Mouse (Mus musculus): Measurements from ENCODE around the gene Prl5a1. TPM values are rescaled to one million over a fixed set of nuclear protein-coding genes. Genes with fewer than 3 reads are reported as not detected.

Gene Prl5a1
- polyA plus RNA-seq (2017; shearing (Covaris generic)), result not detected

GRCm38 (mm10) chr13:28142184-28142583 is at the start of gene Prl5a1:
Gene Prl5a1, plus strand, starts transcription at chr13:28142484.

Other genes starting within 250 kb of the Prl5a1 start
- gene Prl4a1, start 126.3 kb upstream of the Prl5a1 start, polyA plus RNA-seq (2017; shearing (Covaris generic)), result not detected
- gene Gm11361, start 115.0 kb downstream of the Prl5a1 start, polyA plus RNA-seq (2017; shearing (Covaris generic)), result 1.1 TPM